Mouse (Mus musculus) gastrocnemius, postnatal 25 days (tissue): ENCODE data around the gene Scgb1b29. TPM values are rescaled to one million over a fixed set of nuclear protein-coding genes. Genes with fewer than 3 reads are reported as not detected.
"Not testable (repeated sequence)": the region's sequence is repeated elsewhere in the genome, so short reads cannot be mapped to it uniquely, and the experiment has no call there.

ENCODE experiments used
- DNase-seq: peaks from one replicate; pipeline ENCODE4 v3.0.0; 2022
- long read RNA-seq, 2 experiments: library from polyadenylated mRNA; stranded (forward); transcript quantifications; one replicate each; pipeline ENCODE4 v2.0.0; 2021
- total RNA-seq, 2 experiments: library from RNA; stranded (reverse); gene quantifications; 1 replicate in 1 of 2; 2 replicates in 1 of 2; pipeline ENCODE4 v1.2.3; 2021

Scgb1b29 gene
- total RNA-seq = not detected
- long read RNA-seq, experiment 1 = 0 reads
- long read RNA-seq, experiment 2 = 0 reads

DNA sequence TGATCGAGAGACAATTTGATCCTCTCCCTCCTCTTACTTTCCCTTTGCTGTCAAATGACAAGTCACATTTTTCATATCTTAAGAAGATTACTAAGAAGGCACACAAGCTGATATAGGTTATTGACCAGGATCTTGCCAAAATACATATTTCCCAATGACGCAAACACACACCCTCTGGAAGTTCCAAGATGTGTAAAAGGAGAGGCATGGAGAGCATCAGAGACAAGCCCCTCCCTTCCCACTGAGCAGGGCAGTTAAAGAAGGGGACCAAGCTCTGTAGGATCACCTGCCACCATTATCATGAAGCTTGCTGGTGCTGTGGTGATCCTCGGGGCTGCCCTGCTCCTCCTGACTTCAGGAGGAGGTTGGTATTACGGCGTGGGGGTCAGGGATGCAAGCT, at the start of gene Scgb1b29:
Scgb1b29 (plus strand) TSS at position 301 of the 400 bp plus-strand sequence.
- not testable (repeated sequence) for DNase-seq

DNA sequence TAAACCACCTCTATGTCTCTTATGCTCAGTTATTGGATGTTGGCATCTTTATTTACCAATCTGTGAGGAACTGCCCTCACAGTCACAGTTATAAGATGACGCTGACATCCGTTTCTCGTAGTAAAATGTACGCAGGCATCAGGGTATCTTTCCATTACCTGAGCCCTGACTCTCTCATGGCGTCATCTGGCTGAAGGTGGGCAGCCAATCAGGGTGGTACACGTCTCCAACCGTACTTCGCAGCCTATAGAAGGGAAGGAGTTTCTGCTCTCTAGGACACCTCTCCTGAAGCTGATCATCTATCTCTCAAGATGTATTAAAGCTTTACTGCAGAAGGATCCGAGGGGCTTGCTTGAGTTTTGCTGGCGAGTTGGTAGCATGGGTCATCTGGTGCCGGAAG, 12.7 kb upstream of the Scgb1b29 start:
- not testable (repeated sequence) for DNase-seq

Other genes starting within 250 kb of the Scgb1b29 start
- gene Scgb2b11, start 230.4 kb upstream of the Scgb1b29 start, total RNA-seq = not detected
- not detected for gene Scgb1b11, start 218.7 kb upstream of the Scgb1b29 start, total RNA-seq
- gene Scgb2b12, start 114.3 kb upstream of the Scgb1b29 start, total RNA-seq = not detected
- gene Scgb1b12, start 107.4 kb upstream of the Scgb1b29 start, total RNA-seq = not detected